Mouse (Mus musculus): ENCODE data around the gene Elf2. TPM values are rescaled to one million over a fixed set of nuclear protein-coding genes. Genes with fewer than 3 reads are reported as not detected.

The Elf2 gene
- polyA plus RNA-seq, 1 experiment from 2014 or later: 50.7 TPM

DNA sequence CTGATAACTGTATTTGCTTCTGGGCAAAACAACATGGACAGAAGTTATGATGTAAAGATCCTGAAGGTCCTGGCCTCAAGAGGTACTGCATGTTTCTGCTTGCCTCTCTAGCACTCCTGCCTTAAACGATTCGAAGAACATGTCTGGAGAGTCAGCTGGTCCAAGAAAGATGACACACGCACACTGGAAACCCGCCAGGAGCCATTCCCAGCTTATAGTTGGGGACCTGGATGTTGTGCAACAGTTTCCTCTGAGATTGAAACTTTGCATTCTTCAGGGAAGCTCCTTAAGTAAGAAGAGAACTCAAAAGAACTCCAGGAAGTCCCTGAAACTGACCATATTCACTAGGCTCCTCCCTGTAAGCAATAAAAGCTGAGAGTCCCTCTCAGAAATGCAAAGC is 2.8 kb upstream of the Elf2 start:
- H3K36me3 ChIP-seq: no peaks in the 10 kb centered on the region
- no peaks in the 10 kb centered on the region for H3K27me3 ChIP-seq (replicated peaks)
- ATAC-seq (ENCODE audit: extremely low read depth, insufficient number of reproducible peaks, low FRiP score, low TSS enrichment): no peak
- WGBS: 89% methylated on average over 4 of the region's 4 CpGs
- no peak overlapping the region for H3K4me3 ChIP-seq
- H3K9me3 ChIP-seq: no peaks in the 10 kb centered on the region
- H3K9ac ChIP-seq: no peak overlapping the region
- H3K27ac ChIP-seq (replicated peaks): no peak overlapping the region
- H3K4me2 ChIP-seq: no peak overlapping the region
- peaks cover 15% of the 10 kb centered on the region for H3K4me1 ChIP-seq

DNA sequence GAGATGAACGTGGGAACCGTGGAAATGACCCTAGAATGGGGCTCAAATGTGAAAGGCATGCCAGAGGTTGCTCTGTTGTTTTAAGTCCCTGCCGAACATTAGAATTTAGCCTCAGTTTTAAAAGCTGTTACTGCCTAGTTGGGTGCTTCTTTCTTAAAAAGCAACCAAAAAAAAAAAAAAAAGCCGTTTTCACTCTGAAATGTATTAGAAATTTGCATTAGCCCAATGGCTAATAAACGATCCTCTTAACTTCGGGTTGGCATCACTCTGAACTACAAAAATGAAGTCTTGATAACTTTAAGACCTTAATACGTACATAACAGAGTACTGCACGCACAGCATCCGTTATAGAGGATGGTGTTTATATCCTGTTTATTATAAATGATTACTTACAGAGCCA is 1.7 kb upstream of the Elf2 start:
- Histone ChIP-seq H3K4me1 (peaks cover 17% of the 10 kb centered on the region), H3K27ac (replicated peaks) (peak overlapping the region; percentile 100), H3K9ac (peak overlapping the region; percentile 97), H3K4me2 (peak overlapping the region; percentile 94), H3K4me3 (peak overlapping the region; percentile 97), H3K36me3 (no peaks in the 10 kb centered on the region), H3K9me3 (no peaks in the 10 kb centered on the region), H3K27me3 (replicated peaks) (no peaks in the 10 kb centered on the region)
- no peak for ATAC-seq (ENCODE audit: extremely low read depth, insufficient number of reproducible peaks, low FRiP score, low TSS enrichment)
- WGBS: 15% methylated on average over 9 of the region's 9 CpGs

- no peaks in the 10 kb centered on the region for H3K36me3 ChIP-seq
- peak overlapping the region; percentile 97 for H3K9ac ChIP-seq
- H3K4me3 ChIP-seq: peak overlapping the region; percentile 97
- no peaks in the 10 kb centered on the region for H3K27me3 ChIP-seq (replicated peaks)
- peaks cover 21% of the 10 kb centered on the region for H3K4me1 ChIP-seq
- WGBS: under 1% methylated on average over 80 of the region's 86 CpGs
- peak overlapping the region; percentile 100 for H3K27ac ChIP-seq (replicated peaks)
- peak; percentile 79 for ATAC-seq (ENCODE audit: extremely low read depth, insufficient number of reproducible peaks, low FRiP score, low TSS enrichment)
- H3K4me2 ChIP-seq: peak overlapping the region; percentile 94
- no peaks in the 10 kb centered on the region for H3K9me3 ChIP-seq
Observed at GRCm38 (mm10) chr3:51341268-51342081, 1.0 kb upstream of the Elf2 start.

- H3K27me3 ChIP-seq (replicated peaks): no peaks in the 10 kb centered on the region
- H3K27ac ChIP-seq (replicated peaks): peak overlapping the region; percentile 100
- peak overlapping the region; percentile 97 for H3K4me3 ChIP-seq
- no peaks in the 10 kb centered on the region for H3K9me3 ChIP-seq
- H3K36me3 ChIP-seq: no peaks in the 10 kb centered on the region
- H3K4me2 ChIP-seq: peak overlapping the region; percentile 94
- under 1% methylated on average over 80 of the region's 113 CpGs for WGBS
- peak overlapping the region; percentile 97 for H3K9ac ChIP-seq
- peak; percentile 23; the same call in 1 of the 2 replicates for ATAC-seq (ENCODE audit: extremely low read depth, insufficient number of reproducible peaks, low FRiP score, low TSS enrichment)
- peaks cover 29% of the 10 kb centered on the region for H3K4me1 ChIP-seq
Observed at GRCm38 (mm10) chr3:51339734-51340551, 520 bp downstream of the Elf2 start.

GRCm38 (mm10) chr3:51339378-51339733 is 1.1 kb downstream of the Elf2 start:
- H3K4me3 ChIP-seq: peak overlapping the region; percentile 97
- peak overlapping the region; percentile 97 for H3K9ac ChIP-seq
- no peaks in the 10 kb centered on the region for H3K27me3 ChIP-seq (replicated peaks)
- no peak for ATAC-seq (ENCODE audit: extremely low read depth, insufficient number of reproducible peaks, low FRiP score, low TSS enrichment)
- H3K27ac ChIP-seq (replicated peaks): peak overlapping the region; percentile 100
- H3K4me1 ChIP-seq: peaks cover 35% of the 10 kb centered on the region
- H3K9me3 ChIP-seq: no peaks in the 10 kb centered on the region
- no peaks in the 10 kb centered on the region for H3K36me3 ChIP-seq
- H3K4me2 ChIP-seq: peak overlapping the region; percentile 94
- WGBS: under 1% methylated on average over 9 of the region's 9 CpGs

DNA sequence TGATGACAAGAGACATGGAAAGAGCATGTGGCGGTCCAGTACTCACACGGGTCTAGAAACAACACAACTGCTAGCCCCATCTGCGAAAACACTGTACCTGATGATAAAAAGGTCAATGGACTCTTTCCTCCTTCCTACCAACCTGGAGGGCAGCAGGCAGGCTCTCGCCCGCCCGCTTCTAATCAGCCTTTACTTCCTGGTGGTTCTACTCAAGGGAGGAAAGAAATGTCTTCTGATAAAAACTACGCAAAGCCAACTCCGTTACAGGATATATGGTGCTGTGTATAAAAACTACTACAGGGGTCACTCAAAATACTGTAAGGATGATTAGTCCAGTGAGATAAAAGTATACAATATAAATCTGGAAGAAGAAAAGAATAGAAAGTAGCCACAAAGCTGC is 5.1 kb downstream of the Elf2 start:
- peaks cover 45% of the 10 kb centered on the region for H3K4me1 ChIP-seq
- WGBS: 48% methylated on average over 8 of the region's 8 CpGs
- no peaks in the 10 kb centered on the region for H3K27me3 ChIP-seq (replicated peaks)
- no peak overlapping the region for H3K9ac ChIP-seq
- H3K36me3 ChIP-seq: no peaks in the 10 kb centered on the region
- no peak overlapping the region for H3K4me3 ChIP-seq
- H3K27ac ChIP-seq (replicated peaks): no peak overlapping the region
- H3K9me3 ChIP-seq: no peaks in the 10 kb centered on the region
- ATAC-seq (ENCODE audit: extremely low read depth, insufficient number of reproducible peaks, low FRiP score, low TSS enrichment): no peak
- H3K4me2 ChIP-seq: 0 out of 2 replicates have a peak overlapping the region, but pooled peaks have one; percentile 7

GRCm38 (mm10) chr3:51333950-51334349 is 6.5 kb downstream of the Elf2 start:
- 0 out of 2 replicates have a peak overlapping the region, but pooled peaks have one; percentile 28 for H3K4me3 ChIP-seq
- 72% methylated on average over 6 of the region's 6 CpGs for WGBS
- H3K27ac ChIP-seq (replicated peaks): peak overlapping the region; percentile 71
- peak overlapping the region; percentile 62; the same call in 1 of the 2 replicates for H3K4me2 ChIP-seq
- peak overlapping the region; percentile 69 for H3K9ac ChIP-seq
- no peak for ATAC-seq (ENCODE audit: extremely low read depth, insufficient number of reproducible peaks, low FRiP score, low TSS enrichment)
- H3K36me3 ChIP-seq: no peaks in the 10 kb centered on the region
- H3K9me3 ChIP-seq: no peaks in the 10 kb centered on the region
- peaks cover 53% of the 10 kb centered on the region for H3K4me1 ChIP-seq
- H3K27me3 ChIP-seq (replicated peaks): no peaks in the 10 kb centered on the region

DNA sequence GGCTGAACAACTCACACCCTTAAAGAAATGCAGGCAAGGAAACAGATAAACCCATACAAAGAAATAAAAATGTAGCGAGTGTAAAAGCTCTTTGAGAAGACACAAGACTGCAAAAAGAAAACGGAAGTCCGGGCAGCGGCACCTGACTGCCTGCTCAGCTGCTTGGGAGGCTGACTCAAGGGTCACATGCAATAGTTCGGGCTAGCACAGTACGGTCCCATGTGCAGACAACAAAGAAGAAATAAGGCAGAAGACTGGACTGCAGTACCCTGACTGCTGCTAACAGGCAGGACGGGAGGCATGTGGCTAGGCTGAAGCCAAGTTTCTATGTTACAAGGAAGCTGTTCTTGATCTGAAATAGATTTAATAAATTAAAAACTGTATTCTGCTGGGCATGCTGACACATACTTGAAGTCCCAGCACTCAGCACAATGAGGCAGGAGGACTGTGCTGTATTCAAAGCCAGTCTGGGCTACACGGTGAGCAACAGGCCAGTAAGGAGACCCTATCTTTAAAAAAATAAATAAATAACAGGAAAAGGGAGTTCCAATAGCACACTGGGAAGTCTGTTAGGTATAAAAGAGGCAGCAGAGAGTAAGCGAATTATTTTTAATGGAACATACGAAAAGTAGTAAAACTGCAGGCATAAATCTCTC is 7.1 kb downstream of the Elf2 start:
- Histone ChIP-seq H3K27me3 (replicated peaks) (no peaks in the 10 kb centered on the region), H3K4me3 (peak overlapping the region; percentile 28), H3K27ac (replicated peaks) (peak overlapping the region; percentile 71), H3K4me1 (peaks cover 50% of the 10 kb centered on the region), H3K4me2 (peak overlapping the region; percentile 62), H3K36me3 (no peaks in the 10 kb centered on the region), H3K9me3 (no peaks in the 10 kb centered on the region), H3K9ac (peak overlapping the region; percentile 69)
- WGBS: 41% methylated on average over 10 of the region's 10 CpGs
- no peak for ATAC-seq (ENCODE audit: extremely low read depth, insufficient number of reproducible peaks, low FRiP score, low TSS enrichment)

DNA sequence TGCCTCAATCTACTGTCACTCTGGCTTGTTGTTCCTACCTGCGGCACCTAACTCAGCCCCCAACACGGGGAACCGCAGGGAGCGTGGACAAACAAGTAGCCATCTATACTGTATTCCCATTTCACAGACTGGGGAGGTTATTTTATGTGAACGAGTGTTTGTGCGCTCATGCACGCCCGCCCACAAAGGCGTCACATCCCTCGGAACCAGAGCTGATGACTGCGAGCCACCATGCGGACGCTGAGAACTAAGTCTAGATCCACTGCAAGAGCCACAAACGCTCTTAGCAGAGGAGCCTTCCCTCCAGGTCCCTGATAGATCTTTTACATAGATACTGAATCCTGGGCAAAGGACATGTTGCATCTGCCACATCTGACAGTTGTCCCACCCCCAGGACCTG is 10.4 kb downstream of the Elf2 start:
- Histone ChIP-seq H3K9me3 (0 out of 2 replicates have a peak, but pooled peaks cover 5% of the 10 kb centered on the region), H3K36me3 (peaks cover 5% of the 10 kb centered on the region), H3K27ac (replicated peaks) (no peak overlapping the region), H3K4me3 (no peak overlapping the region), H3K4me1 (peaks cover 38% of the 10 kb centered on the region), H3K4me2 (no peak overlapping the region), H3K27me3 (replicated peaks) (no peaks in the 10 kb centered on the region), H3K9ac (no peak overlapping the region)
- ATAC-seq (ENCODE audit: extremely low read depth, insufficient number of reproducible peaks, low FRiP score, low TSS enrichment): no peak
- WGBS: 85% methylated on average over 14 of the region's 14 CpGs

DNA sequence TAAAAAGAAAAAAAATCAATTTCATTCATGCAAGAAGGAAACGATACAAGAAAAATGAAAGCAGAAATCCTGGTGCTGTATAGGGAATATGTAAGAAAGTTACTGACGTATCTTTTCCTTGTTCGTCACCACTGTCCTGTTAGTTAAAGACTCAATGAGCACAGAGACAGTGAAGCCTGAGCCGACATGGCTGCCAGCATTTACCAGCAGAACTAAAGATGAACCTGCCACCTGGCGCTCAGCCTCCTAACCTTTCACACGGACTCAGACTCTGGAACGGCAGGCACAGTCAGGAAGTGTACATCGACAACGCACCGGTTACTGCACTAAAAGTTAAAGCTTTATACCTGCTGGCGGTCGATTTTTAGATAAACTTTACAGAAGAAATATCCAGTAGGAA is 11.9 kb downstream of the Elf2 start:
- WGBS: 89% methylated on average over 12 of the region's 12 CpGs
- no peak overlapping the region for H3K27ac ChIP-seq (replicated peaks)

GRCm38 (mm10) chr3:51327817-51328216 is 12.6 kb downstream of the Elf2 start:
- Histone ChIP-seq H3K4me2 (no peak overlapping the region), H3K27me3 (replicated peaks) (no peaks in the 10 kb centered on the region), H3K4me3 (no peak overlapping the region), H3K36me3 (peaks cover 21% of the 10 kb centered on the region), H3K9ac (no peak overlapping the region), H3K4me1 (peaks cover 16% of the 10 kb centered on the region), H3K27ac (replicated peaks) (no peak overlapping the region), H3K9me3 (0 out of 2 replicates have a peak, but pooled peaks cover 5% of the 10 kb centered on the region)
- no peak for ATAC-seq (ENCODE audit: extremely low read depth, insufficient number of reproducible peaks, low FRiP score, low TSS enrichment)
- WGBS: 80% methylated on average over 5 of the region's 5 CpGs

More for the DNA sequence above, 11.9 kb downstream of the Elf2 start:
- Histone ChIP-seq H3K4me2 (no peak overlapping the region), H3K4me1 (peaks cover 24% of the 10 kb centered on the region), H3K4me3 (no peak overlapping the region), H3K27me3 (replicated peaks) (no peaks in the 10 kb centered on the region), H3K9ac (no peak overlapping the region), H3K36me3 (peaks cover 14% of the 10 kb centered on the region), H3K9me3 (0 out of 2 replicates have a peak, but pooled peaks cover 5% of the 10 kb centered on the region)
- ATAC-seq (ENCODE audit: extremely low read depth, insufficient number of reproducible peaks, low FRiP score, low TSS enrichment): no peak

Measured in heart, embryonic 13.5 days (tissue).